Mouse (Mus musculus) midbrain, embryonic 12.5 days (tissue): Measurements from ENCODE around the gene Hprt. TPM values are rescaled to one million over a fixed set of nuclear protein-coding genes. Genes with fewer than 3 reads are reported as not detected.
"Not testable (repeated sequence)": the region's sequence is repeated elsewhere in the genome, so short reads cannot be mapped to it uniquely, and the experiment has no call there.

ENCODE experiments used
- ATAC-seq: fragments of 200-750 bp; cut with Nextera tagmentation; 2 replicates; pipeline ENCODE4 v1.8.0; 2017; ENCODE audit warnings: low read depth, moderate TSS enrichment, moderate library complexity; ENCODE audit not compliant: low FRiP score
- H3K27ac ChIP-seq: fragments of 300-500 bp; sonication (generic); replicated peaks from 2 replicates; pipeline ENCODE4 v1.5.1; 2016; ENCODE audit warnings: mild to moderate bottlenecking
- H3K27me3 ChIP-seq: fragments of 300-500 bp; sonication (generic); 2 replicates; pipeline ENCODE4 v1.6.1; 2016; ENCODE audit warnings: mild to moderate bottlenecking
- H3K36me3 ChIP-seq: fragments of 300-500 bp; sonication (generic); 2 replicates; pipeline ENCODE4 v1.6.1; 2016
- H3K4me1 ChIP-seq: fragments of 300-500 bp; sonication (generic); 2 replicates; pipeline ENCODE4 v1.6.1; 2016
- H3K4me2 ChIP-seq: fragments of 300-500 bp; sonication (generic); replicated peaks from 2 replicates; pipeline ENCODE4 v1.6.1; 2016; ENCODE audit warnings: mild to moderate bottlenecking, moderate library complexity
- H3K4me3 ChIP-seq: fragments of 300-500 bp; sonication (generic); 2 replicates; pipeline ENCODE4 v1.5.1; 2016; ENCODE audit warnings: mild to moderate bottlenecking
- H3K9ac ChIP-seq: fragments of 300-500 bp; sonication (generic); replicated peaks from 2 replicates; pipeline ENCODE4 v1.6.1; 2016; ENCODE audit warnings: mild to moderate bottlenecking, moderate library complexity
- H3K9me3 ChIP-seq: fragments of 300-500 bp; sonication (generic); 2 replicates; pipeline ENCODE4 v1.6.1; 2016; ENCODE audit warnings: mild to moderate bottlenecking
- WGBS: fragments of 180-500 bp; shearing (Covaris S2); methylation state at CpG from one replicate; pipeline ENCODE4 v1.1.7; 2016; 5-methylcytosine and 5-hydroxymethylcytosine counted together
- polyA plus RNA-seq: library from polyadenylated mRNA; unstranded; fragments of >200 nt; fragmentation: Nextera tagmentation; extraction: Ambion mirVana; gene quantifications from 2 replicates; pipeline ENCODE4 v1.2.1, GENCODE M21; 2016

Hprt gene
- 56.6 and 59.2 TPM in 2 replicates for polyA plus RNA-seq

DNA sequence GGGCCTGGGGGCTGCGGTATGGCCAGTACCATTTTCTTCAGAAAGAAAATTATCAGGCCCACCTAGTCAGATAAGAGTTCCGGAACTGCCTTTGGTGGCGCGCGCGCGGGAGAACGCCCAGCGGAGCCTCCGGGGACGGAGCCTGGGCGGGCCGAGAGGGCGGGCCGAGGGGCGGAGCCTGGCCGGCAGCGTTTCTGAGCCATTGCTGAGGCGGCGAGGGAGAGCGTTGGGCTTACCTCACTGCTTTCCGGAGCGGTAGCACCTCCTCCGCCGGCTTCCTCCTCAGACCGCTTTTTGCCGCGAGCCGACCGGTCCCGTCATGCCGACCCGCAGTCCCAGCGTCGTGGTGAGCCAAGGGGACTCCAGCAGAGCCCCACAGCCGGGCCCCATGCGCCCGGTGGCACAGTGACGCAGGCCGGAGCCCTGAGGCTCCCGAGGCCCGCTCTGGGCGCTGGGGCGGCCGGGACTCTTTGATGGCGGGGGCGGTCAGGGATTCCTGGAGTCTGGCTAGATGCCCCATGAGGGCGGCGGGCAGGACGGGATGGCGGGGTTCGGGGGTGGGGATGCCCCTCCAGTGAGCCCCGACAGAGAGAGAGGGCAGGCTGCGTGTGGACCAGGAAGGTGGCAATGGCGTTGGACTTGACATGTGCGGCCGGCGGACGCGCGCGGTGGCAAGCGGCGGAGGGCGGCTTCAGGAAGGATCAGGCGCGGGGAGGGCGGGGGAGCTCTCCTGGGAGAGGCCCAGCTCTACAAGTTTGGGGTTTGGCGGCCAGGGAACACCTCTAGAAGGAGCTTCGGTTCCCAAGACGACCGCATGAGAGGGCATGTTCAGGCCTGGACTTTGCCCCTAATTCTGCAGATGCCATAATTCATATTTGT, at the start of gene Hprt:
Gene Hprt (plus strand): TSS at position 233 of the 879 bp plus-strand sequence.
- ATAC-seq = peak; percentile 97
- Histone ChIP-seq H3K9me3 (no peaks in the 10 kb centered on the region), H3K4me2 (peak within 1 kb of the TSS; percentile 50), H3K9ac (peak within 1 kb of the TSS; percentile 73), H3K27me3 (no peaks in the 10 kb centered on the region), H3K4me1 (no peaks in the 10 kb centered on the region), H3K36me3 (no peaks in the 10 kb centered on the region), H3K4me3 (peak within 1 kb of the TSS; percentile 64), H3K27ac (peak within 1 kb of the TSS; percentile 87)
- 25% methylated on average over 66 of the region's 72 CpGs for WGBS

DNA sequence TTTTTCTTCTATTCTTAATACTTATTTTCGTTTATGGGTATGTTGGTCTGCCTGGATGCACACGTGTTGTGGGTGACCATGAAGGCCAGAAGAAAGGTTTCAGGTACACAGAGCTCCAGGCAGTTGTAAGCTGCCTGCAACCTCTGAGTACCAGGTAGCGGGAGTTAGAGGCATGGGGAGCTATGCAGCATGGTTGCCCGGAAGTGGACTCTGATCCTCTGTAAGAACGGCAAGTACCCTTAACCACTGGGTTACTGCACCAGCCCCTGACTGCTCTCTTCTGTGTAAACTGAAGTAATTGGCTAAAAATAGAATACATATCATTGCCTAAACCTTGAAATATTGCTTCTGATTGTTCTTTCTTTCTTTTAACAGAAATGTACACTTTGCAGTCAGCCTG, 42.4 kb upstream of the Hprt start:
- peaks cover 38% of the 10 kb centered on the region for H3K36me3 ChIP-seq
- no peak overlapping the region for H3K4me3 ChIP-seq
- H3K27me3 ChIP-seq = no peaks in the 10 kb centered on the region
- H3K27ac ChIP-seq = no peak overlapping the region
- ATAC-seq = no peak
- no peak overlapping the region for H3K4me2 ChIP-seq
- H3K9me3 ChIP-seq = no peaks in the 10 kb centered on the region
- H3K9ac ChIP-seq = no peak overlapping the region
- 92% methylated on average over 5 of the region's 5 CpGs for WGBS
- no peaks in the 10 kb centered on the region for H3K4me1 ChIP-seq

DNA sequence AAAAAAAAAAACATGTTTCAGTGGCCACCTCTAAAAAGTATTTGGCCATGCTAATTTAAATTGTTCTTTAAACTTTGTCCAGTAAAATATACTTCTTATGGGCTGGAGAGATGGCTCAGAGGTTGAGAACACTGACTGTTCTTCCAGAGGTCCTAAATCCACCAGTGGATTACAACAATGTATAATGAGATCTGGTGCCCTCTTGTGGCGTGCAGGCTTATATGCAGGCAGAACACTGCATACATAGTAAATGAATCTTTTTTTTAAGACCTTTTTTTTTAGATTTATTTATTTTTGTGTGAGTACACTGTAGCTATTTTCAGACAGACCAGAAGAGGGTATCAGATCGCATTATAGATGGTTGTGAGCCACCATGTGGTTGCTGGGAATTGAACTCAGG, 38.2 kb upstream of the Hprt start:
- no peaks in the 10 kb centered on the region for H3K27me3 ChIP-seq
- no peak overlapping the region for H3K4me3 ChIP-seq
- peaks cover 40% of the 10 kb centered on the region for H3K36me3 ChIP-seq
- H3K27ac ChIP-seq = no peak overlapping the region
- no peaks in the 10 kb centered on the region for H3K9me3 ChIP-seq
- H3K4me1 ChIP-seq = no peaks in the 10 kb centered on the region
- no peak overlapping the region for H3K9ac ChIP-seq
- no peak for ATAC-seq
- no peak overlapping the region for H3K4me2 ChIP-seq
- 60% methylated on average over 2 of the region's 2 CpGs for WGBS

DNA sequence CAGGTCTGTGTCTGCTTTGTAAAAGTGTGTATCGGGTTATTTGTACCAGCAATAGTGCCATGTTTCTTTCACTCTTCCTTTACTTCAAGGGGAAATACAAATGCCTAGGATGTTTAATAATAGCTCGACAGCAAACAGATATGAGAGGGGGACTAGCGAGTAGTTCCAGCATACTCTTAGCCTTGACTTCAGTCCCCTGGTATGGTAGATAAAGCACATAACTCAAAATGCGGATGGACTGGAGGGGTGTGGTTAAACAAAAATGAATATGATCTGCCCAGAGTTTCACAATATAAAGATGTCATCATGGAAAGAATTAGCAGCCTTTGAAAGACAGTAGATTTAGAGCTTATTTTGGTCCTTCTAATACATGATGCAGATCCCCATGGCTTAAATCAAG, 31.0 kb upstream of the Hprt start:
- H3K4me2 ChIP-seq = no peak overlapping the region
- H3K9ac ChIP-seq = no peak overlapping the region
- H3K36me3 ChIP-seq = peaks cover 16% of the 10 kb centered on the region
- no peaks in the 10 kb centered on the region for H3K9me3 ChIP-seq
- no peaks in the 10 kb centered on the region for H3K4me1 ChIP-seq
- no peak overlapping the region for H3K4me3 ChIP-seq
- WGBS = 95% methylated on average over 4 of the region's 4 CpGs
- no peaks in the 10 kb centered on the region for H3K27me3 ChIP-seq
- no peak overlapping the region for H3K27ac ChIP-seq
- no peak for ATAC-seq

DNA sequence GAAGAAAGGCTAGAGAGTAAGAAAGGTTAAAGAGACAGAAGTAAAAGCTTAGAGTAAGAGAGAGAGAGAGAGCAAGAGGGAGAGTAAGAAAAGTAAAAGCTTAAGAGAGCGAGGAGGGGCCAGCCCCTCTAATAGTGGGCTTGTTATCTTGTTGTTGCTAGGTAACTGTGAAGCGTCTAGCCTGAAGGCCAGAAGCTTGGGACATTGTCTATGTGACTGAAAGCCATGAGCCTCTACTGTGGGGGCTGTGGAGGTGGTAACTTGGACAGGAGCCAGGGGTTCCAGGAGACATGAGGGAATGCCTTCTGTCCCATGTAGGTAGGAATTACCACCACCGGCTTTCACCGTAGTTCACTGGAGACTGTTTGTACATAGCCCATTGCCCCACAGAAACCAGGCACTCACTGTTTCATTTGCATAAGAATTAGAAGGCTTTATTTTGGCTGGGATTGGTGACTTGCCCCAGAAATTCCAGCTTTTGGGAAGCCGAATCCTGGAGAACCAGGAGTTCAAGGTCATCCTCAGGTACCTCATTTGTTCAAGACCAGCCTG, 26.3 kb upstream of the Hprt start:
- no peak for ATAC-seq
- no peaks in the 10 kb centered on the region for H3K4me1 ChIP-seq
- H3K9me3 ChIP-seq = no peaks in the 10 kb centered on the region
- H3K9ac ChIP-seq = no peak overlapping the region
- H3K36me3 ChIP-seq = no peaks in the 10 kb centered on the region
- H3K27ac ChIP-seq = no peak overlapping the region
- H3K4me2 ChIP-seq = no peak overlapping the region
- WGBS = 65% methylated on average over 5 of the region's 5 CpGs
- no peak overlapping the region for H3K4me3 ChIP-seq
- no peaks in the 10 kb centered on the region for H3K27me3 ChIP-seq

DNA sequence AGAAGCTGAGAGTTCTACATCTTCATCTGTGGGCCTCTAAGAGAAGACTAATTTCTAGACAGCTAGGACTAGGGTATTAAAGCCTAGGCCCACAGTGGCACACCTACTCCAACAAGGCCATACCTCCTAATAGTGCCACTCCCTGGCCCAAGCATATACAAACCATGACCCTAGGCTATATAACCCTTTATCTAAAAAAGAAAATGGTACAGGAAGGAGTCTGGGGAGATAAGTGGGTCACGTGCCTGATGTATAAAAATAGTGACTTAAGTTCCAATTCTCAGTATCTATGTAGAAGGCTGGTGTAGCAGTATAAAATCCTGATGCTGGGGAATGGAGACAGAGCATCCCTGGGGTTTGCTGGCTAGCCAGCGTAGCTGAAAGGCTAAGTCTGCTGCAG, 22.8 kb upstream of the Hprt start:
- Histone ChIP-seq H3K4me2 (no peak overlapping the region), H3K9me3 (no peaks in the 10 kb centered on the region), H3K36me3 (no peaks in the 10 kb centered on the region), H3K9ac (no peak overlapping the region), H3K4me3 (no peak overlapping the region), H3K27me3 (no peaks in the 10 kb centered on the region), H3K27ac (no peak overlapping the region), H3K4me1 (no peaks in the 10 kb centered on the region)
- 86% methylated on average over 2 of the region's 2 CpGs for WGBS
- no peak for ATAC-seq

DNA sequence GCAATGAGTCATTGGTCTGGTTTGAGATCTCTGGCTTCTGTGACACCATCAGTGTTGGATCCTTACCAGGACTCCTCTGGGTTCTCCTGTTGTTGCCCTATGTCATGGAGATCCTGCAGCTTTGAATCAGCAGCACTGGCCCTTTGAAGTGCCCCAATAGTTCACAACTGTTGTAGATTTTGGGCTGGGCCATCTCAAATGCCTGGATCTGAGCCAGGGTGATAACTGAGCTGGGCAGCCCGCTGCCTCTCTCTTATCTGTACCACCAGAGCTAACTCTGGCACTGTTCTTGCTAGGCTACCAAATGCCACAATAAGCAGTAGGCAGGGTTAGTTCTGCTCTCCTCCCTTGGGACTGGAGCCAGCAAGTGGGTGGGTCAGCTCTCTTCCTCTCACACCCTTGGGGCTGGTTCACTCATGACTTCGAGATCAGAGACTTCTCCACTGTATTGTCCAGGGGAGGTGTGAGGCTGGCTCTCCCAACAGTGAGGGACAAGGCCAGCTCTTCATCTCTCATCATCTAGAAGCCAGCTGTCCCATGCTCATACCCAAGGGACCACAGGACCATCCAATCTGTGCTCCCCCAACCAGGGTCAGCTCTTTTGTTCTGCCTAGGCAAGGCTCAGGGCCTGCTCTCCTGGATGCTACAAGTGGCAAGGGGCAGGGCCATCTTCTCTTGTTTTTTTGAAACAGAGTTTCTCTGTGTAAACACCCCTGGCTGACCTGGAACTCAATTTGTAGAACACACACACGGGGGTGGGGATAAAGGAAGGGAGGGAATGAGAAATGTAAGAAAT, 16.5 kb upstream of the Hprt start:
- no peak overlapping the region for H3K4me2 ChIP-seq
- no peak for ATAC-seq
- no peak overlapping the region for H3K9ac ChIP-seq
- H3K4me3 ChIP-seq = no peak overlapping the region
- H3K4me1 ChIP-seq = no peaks in the 10 kb centered on the region
- no peaks in the 10 kb centered on the region for H3K36me3 ChIP-seq
- no peak overlapping the region for H3K27ac ChIP-seq
- 66% methylated on average over 3 of the region's 3 CpGs for WGBS
- H3K9me3 ChIP-seq = no peaks in the 10 kb centered on the region
- H3K27me3 ChIP-seq = no peaks in the 10 kb centered on the region

DNA sequence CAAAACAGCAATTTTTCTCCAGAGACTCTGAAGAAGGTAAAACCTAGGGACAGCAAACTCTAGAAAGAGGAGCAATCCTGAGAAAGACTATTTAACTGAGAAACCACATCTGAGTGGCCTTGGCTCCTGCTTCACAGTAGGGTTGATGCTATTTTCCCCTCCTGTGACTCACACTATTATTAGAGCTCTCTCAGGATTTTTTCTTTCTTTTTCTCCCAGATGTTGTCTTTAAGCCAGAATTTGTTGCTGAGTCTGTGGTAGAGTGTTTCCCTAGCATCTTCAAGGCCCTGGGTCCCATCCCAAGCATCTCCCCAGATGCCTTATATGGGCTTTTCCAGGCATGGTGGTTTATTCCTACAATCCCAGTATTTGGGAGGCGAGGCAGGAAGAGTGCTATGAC, 15.8 kb upstream of the Hprt start:
- Histone ChIP-seq H3K4me3 (no peak overlapping the region), H3K9me3 (no peaks in the 10 kb centered on the region), H3K27me3 (no peaks in the 10 kb centered on the region), H3K9ac (no peak overlapping the region), H3K4me1 (no peaks in the 10 kb centered on the region), H3K4me2 (no peak overlapping the region), H3K27ac (no peak overlapping the region), H3K36me3 (no peaks in the 10 kb centered on the region)
- no peak for ATAC-seq
- WGBS = 59% methylated on average over 1 of the region's 1 CpGs

DNA sequence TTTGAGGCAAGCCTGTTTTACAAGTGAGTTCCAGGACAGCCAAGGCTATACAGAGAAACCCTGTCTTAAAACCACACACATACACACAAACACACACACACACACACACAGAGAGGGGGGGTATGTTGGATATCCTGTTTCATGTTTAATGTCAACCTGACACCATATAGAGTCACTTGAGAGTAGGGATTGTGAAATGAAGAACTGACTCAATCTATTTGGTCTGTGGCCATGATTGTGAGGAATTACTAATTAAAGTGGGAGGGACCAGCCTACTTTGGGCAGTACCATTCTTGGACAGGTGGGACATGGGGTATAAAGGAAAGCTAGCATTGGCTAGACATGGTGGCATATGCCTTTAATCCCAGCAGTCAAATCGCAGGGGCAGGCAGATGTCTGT, 15.3 kb upstream of the Hprt start:
- ATAC-seq = no peak
- no peak overlapping the region for H3K27ac ChIP-seq
- no peaks in the 10 kb centered on the region for H3K36me3 ChIP-seq
- H3K9ac ChIP-seq = no peak overlapping the region
- H3K9me3 ChIP-seq = no peaks in the 10 kb centered on the region
- H3K27me3 ChIP-seq = no peaks in the 10 kb centered on the region
- H3K4me1 ChIP-seq = no peaks in the 10 kb centered on the region
- H3K4me2 ChIP-seq = no peak overlapping the region
- 78% methylated on average over 1 of the region's 1 CpGs for WGBS
- no peak overlapping the region for H3K4me3 ChIP-seq

DNA sequence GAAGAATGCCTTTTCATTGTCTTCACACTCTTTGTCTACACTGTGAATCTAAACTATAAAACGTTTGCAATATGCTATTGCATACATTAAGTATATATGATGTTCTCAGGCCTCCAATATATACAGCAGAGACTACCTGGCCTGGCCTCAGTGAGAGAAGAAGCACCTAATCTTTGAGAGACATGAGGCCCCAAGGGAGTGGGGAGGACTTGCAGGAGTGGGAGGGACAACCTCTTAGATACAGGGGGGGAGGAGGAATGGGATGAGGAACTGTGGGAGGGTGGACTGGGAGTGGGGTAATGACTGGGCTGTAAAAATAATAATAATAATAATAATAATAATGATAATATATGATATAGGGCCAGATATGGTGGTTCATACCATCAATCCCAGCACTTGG, 9.4 kb upstream of the Hprt start:
- H3K36me3 ChIP-seq = no peaks in the 10 kb centered on the region
- H3K9me3 ChIP-seq = no peaks in the 10 kb centered on the region
- H3K4me3 ChIP-seq = no peak overlapping the region
- no peak overlapping the region for H3K4me2 ChIP-seq
- no peak overlapping the region for H3K27ac ChIP-seq
- no peaks in the 10 kb centered on the region for H3K4me1 ChIP-seq
- WGBS = 61% methylated on average over 1 of the region's 1 CpGs
- ATAC-seq = no peak
- H3K9ac ChIP-seq = no peak overlapping the region
- no peaks in the 10 kb centered on the region for H3K27me3 ChIP-seq

DNA sequence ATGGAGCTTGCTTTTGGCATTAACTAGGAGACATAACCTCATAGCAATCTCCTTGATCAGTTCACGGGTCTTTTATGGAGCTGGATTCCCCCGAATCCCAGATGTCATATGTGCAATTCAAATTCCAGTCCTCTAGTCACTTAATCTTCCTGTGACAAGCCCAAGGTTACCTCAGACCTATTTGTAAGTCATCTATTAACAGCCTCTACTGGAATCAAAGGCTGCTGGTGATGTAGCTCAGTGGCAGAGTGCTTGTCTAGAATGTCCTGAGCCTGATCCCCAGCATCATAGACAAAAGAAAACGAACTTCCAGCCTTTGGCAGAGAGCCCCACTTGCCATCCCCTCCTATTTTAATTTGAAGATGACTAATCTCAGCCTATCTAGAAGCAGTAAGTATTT, 6.6 kb upstream of the Hprt start:
- H3K27ac ChIP-seq = no peak overlapping the region
- no peak for ATAC-seq
- no peaks in the 10 kb centered on the region for H3K36me3 ChIP-seq

DNA sequence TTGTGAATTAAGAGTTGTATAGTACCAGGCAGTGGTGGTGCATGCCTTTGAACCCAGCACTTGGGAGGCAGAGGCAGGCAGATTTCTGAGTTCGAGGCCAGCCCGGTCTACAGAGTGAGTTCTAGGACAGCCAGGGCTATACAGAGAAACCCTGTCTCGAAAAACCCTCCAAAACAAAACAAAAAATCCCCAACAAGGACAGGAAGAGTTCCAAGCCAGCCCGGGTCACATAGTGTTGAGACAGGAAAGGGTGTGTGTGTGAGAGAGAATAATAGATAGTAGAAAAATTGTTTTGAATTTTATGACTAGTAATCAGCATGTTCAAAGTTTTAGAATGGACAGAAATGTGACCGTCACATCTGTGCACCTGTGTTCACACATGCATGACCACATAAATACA, 6.8 kb downstream of the Hprt start:
- not testable (repeated sequence) for H3K4me2 ChIP-seq, H3K27ac ChIP-seq, H3K4me1 ChIP-seq, H3K9ac ChIP-seq, H3K36me3 ChIP-seq, H3K27me3 ChIP-seq, ATAC-seq, H3K4me3 ChIP-seq, H3K9me3 ChIP-seq
- 84% methylated on average over 5 of the region's 5 CpGs for WGBS

More for the DNA sequence above, 6.6 kb upstream of the Hprt start:
- no peak overlapping the region for H3K4me2 ChIP-seq
- no peak overlapping the region for H3K9ac ChIP-seq
- H3K4me1 ChIP-seq = no peaks in the 10 kb centered on the region
- WGBS = 71% methylated on average over 3 of the region's 3 CpGs
- no peaks in the 10 kb centered on the region for H3K9me3 ChIP-seq
- H3K4me3 ChIP-seq = no peak overlapping the region
- no peaks in the 10 kb centered on the region for H3K27me3 ChIP-seq
